Mouse (Mus musculus) inflammation-experienced regulatory T-cells (primary cell): ENCODE data around the gene Scgb2b27. TPM values are rescaled to one million over a fixed set of nuclear protein-coding genes. Genes with fewer than 3 reads are reported as not detected.

ENCODE experiments used
- polyA plus RNA-seq, 2 experiments: library from polyadenylated mRNA; unstranded; fragments of 100-300 nt; shearing (Covaris generic); gene quantifications; one replicate each; pipeline ENCODE4 v1.2.1; 2017

Scgb2b27 gene
- 1 to 10 TPM in 1 of 2 experiments, not detected in 1; 8.6 TPM for polyA plus RNA-seq

DNA sequence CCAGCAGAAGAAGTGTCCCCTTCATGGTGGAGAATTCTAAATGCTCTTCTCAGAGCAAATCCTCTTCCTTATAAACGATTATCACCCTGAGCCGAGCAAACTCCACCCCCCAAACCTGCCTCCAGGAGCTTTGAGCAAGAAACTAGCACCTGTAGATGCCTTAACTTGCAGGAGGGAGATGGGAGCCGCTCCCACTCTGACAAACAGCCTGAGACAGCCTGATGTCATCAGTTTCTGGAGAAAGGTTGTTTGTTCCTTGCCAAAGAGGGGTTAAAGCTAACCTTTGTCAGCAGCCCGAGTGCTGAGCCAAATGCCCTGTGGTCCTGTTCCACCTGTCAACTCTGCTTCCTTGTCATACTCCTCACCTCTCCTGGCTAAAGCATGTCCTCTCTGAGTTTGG lies at the start of gene Scgb2b27:
TSS of gene Scgb2b27 (minus strand) at position 101 of the 400 bp plus-strand sequence.

DNA sequence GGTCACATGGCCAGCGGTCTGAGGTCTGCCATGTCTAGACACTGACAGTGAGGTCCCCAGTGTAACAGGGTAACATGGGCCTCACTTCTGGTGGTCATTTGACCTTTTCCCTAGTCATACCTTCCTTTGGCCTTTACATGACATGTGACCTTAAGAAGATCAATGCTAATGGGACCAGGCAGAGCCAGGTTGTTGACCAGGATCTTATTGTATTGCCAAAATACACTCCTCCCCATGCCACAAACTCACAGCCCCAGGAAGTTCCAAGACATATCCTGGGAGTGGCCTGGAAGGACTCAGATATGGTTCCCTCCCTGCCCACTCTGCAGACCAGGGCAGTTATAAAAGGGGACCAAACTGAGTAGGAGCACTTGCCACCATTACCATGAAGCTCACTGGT lies 7.4 kb upstream of the Scgb2b27 start, which contains the start of gene Scgb1b27:
TSS of gene Scgb1b27 (plus strand) at position 301 of the 400 bp plus-strand sequence.

Other genes starting within 250 kb of the Scgb2b27 start
- not detected for gene Scgb2b26, start 68.9 kb downstream of the Scgb2b27 start, polyA plus RNA-seq
- gene Scgb1b27, start 7.5 kb upstream of the Scgb2b27 start, polyA plus RNA-seq: 10 to 100 TPM in 1 of 2 experiments, not detected in 1; 14.1 TPM
- gene Scgb1b30, start 81.5 kb upstream of the Scgb2b27 start, polyA plus RNA-seq: not detected
- gene Wtip, start 119.3 kb upstream of the Scgb2b27 start, polyA plus RNA-seq: under 1 TPM in 1 of 2 experiments, not detected in 1; 0.34 TPM
- gene Uba2, start 155.7 kb upstream of the Scgb2b27 start, polyA plus RNA-seq: 100 to 1,000 TPM; 124 to 145 TPM
- gene Pdcd2l, start 182.7 kb upstream of the Scgb2b27 start, polyA plus RNA-seq: 10 to 100 TPM; 46.5 to 56.3 TPM
- gene Gpi1, start 216.4 kb upstream of the Scgb2b27 start, polyA plus RNA-seq: 100 to 1,000 TPM; 219 to 263 TPM
- under 1 TPM in 1 of 2 experiments, not detected in 1; 0.76 TPM for gene Gm6096, start 237.1 kb upstream of the Scgb2b27 start, polyA plus RNA-seq